Mouse (Mus musculus): ENCODE measurements at regions not wholly inside any gene's neighbourhood (a gene's known extent, or its start where the extent isn't known, plus 50 kb on each side); places are given as distances from the start of the nearest gene placed in this dataset.

- no peak for TF ChIP-seq CTCF (IDR thresholded peaks at IDR 0.05; ENCODE audit: insufficient read depth, low read depth, low read length)
- no peak for TF ChIP-seq POLR2A (IDR thresholded peaks at IDR 0.05; ENCODE audit: insufficient read depth, low read depth, low read length)
These were observed 265.0 kb downstream of the Hs3st3b1 start for GRCm38 (mm10) chr11:63657057-63657456.

All from olfactory bulb, adult 2 months (tissue).